Comparison of ENCODE assay signal across 9 mouse cellular contexts in the genomic region with DNA sequence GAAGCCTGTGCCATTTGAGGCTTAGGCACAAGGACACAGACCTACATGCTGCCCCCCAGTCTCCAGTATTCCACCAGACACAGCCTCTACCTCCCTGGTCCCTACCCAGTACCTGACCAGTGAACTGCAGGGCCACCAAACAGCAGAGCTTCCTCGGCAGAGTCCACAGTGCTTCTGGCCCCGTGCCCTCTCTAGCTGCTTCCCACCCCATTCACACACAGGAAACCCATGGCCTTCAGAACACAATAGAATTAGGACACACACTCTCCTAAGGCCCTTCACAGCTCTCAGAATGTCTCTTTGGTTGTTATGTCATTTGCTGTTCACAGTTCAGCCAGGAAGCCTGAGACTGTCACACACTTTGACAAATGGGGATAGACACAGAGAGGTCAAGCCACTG. TPM values are rescaled to one million over a fixed set of nuclear protein-coding genes. Genes with fewer than 3 reads are reported as not detected.
DNase-seq lines count a peak whose midpoint lies in the region; ATAC-seq and TF ChIP-seq lines count a peak whose summit lies in the region.
"Had no signal": no experiment of that assay in that cellular context is flagged by ENCODE, and none has a peak within 500 bp of the region (broad histone marks: within the 10 kb centered on the region; RNA-seq: fewer than 3 reads in every experiment).

A gene (minus strand): TSS at position 158 of the 400 bp plus-strand sequence.

- no peak for TF ChIP-seq EP300 in stomach, postnatal 0 days (optimal IDR thresholded peaks at IDR 0.05)

- ATAC-seq in hindbrain, postnatal 0 days = no peak
- ATAC-seq in limb, embryonic 13.5 days (ENCODE audit: low FRiP score, low read depth) = no peak
- ATAC-seq in stomach, postnatal 0 days (ENCODE audit: low FRiP score, low TSS enrichment) = no peak
- no peak for ATAC-seq in inflammation-experienced regulatory T-cells, adult 6 months

- TF ChIP-seq POLR2A in thymus, adult 2 months (IDR thresholded peaks at IDR 0.05; ENCODE audit: control insufficient read depth, extremely low read depth, insufficient read depth, low read length, poor library complexity) = no peak

- H3K36me3 ChIP-seq in thymus, adult 2 months (ENCODE audit: control insufficient read depth, insufficient read depth, low read length) = no peaks in the 10 kb centered on the region
- H3K36me3 ChIP-seq in hindbrain, postnatal 0 days (ENCODE audit: insufficient read depth, low read length) = no peaks in the 10 kb centered on the region
- peaks cover 38% of the 10 kb centered on the region for H3K36me3 ChIP-seq in limb, embryonic 13.5 days
- no peaks in the 10 kb centered on the region for H3K36me3 ChIP-seq in stomach, postnatal 0 days (ENCODE audit: control insufficient read depth, insufficient read depth, low read length)

- H3K9ac ChIP-seq in hindbrain, postnatal 0 days (replicated peaks; ENCODE audit: low read length) = no peak within 1 kb of the TSS
- H3K9ac ChIP-seq in limb, embryonic 13.5 days = 0 out of 2 replicates have a peak within 1 kb of the TSS, but pooled peaks have one; percentile 25
- no peak within 1 kb of the TSS for H3K9ac ChIP-seq in stomach, postnatal 0 days (ENCODE audit: low read length)

- no peak within 1 kb of the TSS for H3K27ac ChIP-seq in thymus, adult 2 months (ENCODE audit: control insufficient read depth, insufficient read depth, low read length)
- H3K27ac ChIP-seq in hindbrain, postnatal 0 days = no peak within 1 kb of the TSS
- H3K27ac ChIP-seq in limb, embryonic 13.5 days = peak within 1 kb of the TSS; percentile 88; the same call in 1 of the 2 replicates
- no peak within 1 kb of the TSS for H3K27ac ChIP-seq in stomach, postnatal 0 days (replicated peaks)
- H3K27ac ChIP-seq: macrophage had no signal

- H3K9me3 ChIP-seq in hindbrain, postnatal 0 days (ENCODE audit: low read length) = no peaks in the 10 kb centered on the region
- peaks cover 24% of the 10 kb centered on the region for H3K9me3 ChIP-seq in limb, embryonic 13.5 days
- peaks cover 13% of the 10 kb centered on the region for H3K9me3 ChIP-seq in stomach, postnatal 0 days (ENCODE audit: control insufficient read depth, low read length)

- H3K4me2 ChIP-seq in hindbrain, postnatal 0 days (ENCODE audit: low read depth, low read length) = no peak within 1 kb of the TSS
- peak within 1 kb of the TSS; percentile 73 for H3K4me2 ChIP-seq in limb, embryonic 13.5 days (replicated peaks)
- H3K4me2 ChIP-seq in stomach, postnatal 0 days (replicated peaks; ENCODE audit: low read depth) = no peak within 1 kb of the TSS

- TF ChIP-seq CTCF in thymus, adult 2 months (IDR thresholded peaks at IDR 0.05; ENCODE audit: borderline replicate concordance, control insufficient read depth, extremely low read depth, insufficient read depth, low read length, poor library complexity) = no peak
- no peak for TF ChIP-seq CTCF in hindbrain, postnatal 0 days (IDR thresholded peaks at IDR 0.05; ENCODE audit: low read depth)
- TF ChIP-seq CTCF in stomach, postnatal 0 days (IDR thresholded peaks at IDR 0.05; ENCODE audit: low read depth) = no peak

- H3K27me3 ChIP-seq in thymus, adult 2 months (ENCODE audit: control insufficient read depth, insufficient read depth, low read length) = peaks cover 7% of the 10 kb centered on the region; the same call in 1 of the 2 replicates
- H3K27me3 ChIP-seq in hindbrain, postnatal 0 days (ENCODE audit: insufficient read depth, low read length) = peaks cover 40% of the 10 kb centered on the region
- peaks cover 46% of the 10 kb centered on the region for H3K27me3 ChIP-seq in limb, embryonic 13.5 days
- peaks cover 13% of the 10 kb centered on the region; the same call in 1 of the 2 replicates for H3K27me3 ChIP-seq in stomach, postnatal 0 days (ENCODE audit: control insufficient read depth, insufficient read depth, low read length)

- no peak within 1 kb of the TSS for H3K4me3 ChIP-seq in thymus, adult 2 months (ENCODE audit: control insufficient read depth, insufficient read depth, low read length)
- H3K4me3 ChIP-seq in hindbrain, postnatal 0 days (ENCODE audit: low read length) = no peak within 1 kb of the TSS
- H3K4me3 ChIP-seq in limb, embryonic 13.5 days = peak within 1 kb of the TSS; percentile 68; the same call in 1 of the 2 replicates
- no peak within 1 kb of the TSS for H3K4me3 ChIP-seq in stomach, postnatal 0 days (ENCODE audit: low read depth, low read length)

- 56% methylated on average over 2 of the region's 2 CpGs for WGBS in thymus, adult 2 months
- 75% methylated on average over 2 of the region's 2 CpGs for WGBS in hindbrain, postnatal 0 days
- 73% methylated on average over 2 of the region's 2 CpGs for WGBS in limb, embryonic 13.5 days
- 63% methylated on average over 2 of the region's 2 CpGs for WGBS in stomach, postnatal 0 days

- DNase-seq in thymus, adult 2 months = no peak
- no peak for DNase-seq in thymus, postnatal 4 days
- DNase-seq in gastrocnemius, postnatal 25 days = no peak
- DNase-seq in hindbrain, postnatal 0 days (ENCODE audit: low spot score) = no peak
- DNase-seq in stomach, postnatal 0 days (ENCODE audit: low spot score) = no peak
- DNase-seq in right cerebral cortex, postnatal 4 days = no peak

- H3K4me1 ChIP-seq in thymus, adult 2 months (replicated peaks; ENCODE audit: control insufficient read depth, insufficient read depth, low read length) = no peaks in the 10 kb centered on the region
- no peaks in the 10 kb centered on the region for H3K4me1 ChIP-seq in hindbrain, postnatal 0 days (ENCODE audit: insufficient read depth, low read length)
- peaks cover 16% of the 10 kb centered on the region for H3K4me1 ChIP-seq in limb, embryonic 13.5 days
- no peaks in the 10 kb centered on the region for H3K4me1 ChIP-seq in stomach, postnatal 0 days (replicated peaks; ENCODE audit: control insufficient read depth, insufficient read depth)

RNA-seq across cellular contexts. Expression of the gene that starts here (rescaled TPM):
- 7.5 and 13.8 TPM in 2 replicates for polyA plus RNA-seq in thymus, adult 2 months (2012; rRNA removed)
- 100 to 1,000 TPM; 251 to 313 TPM for total RNA-seq in gastrocnemius, postnatal 25 days (2021)
- 262 and 308 TPM in 2 replicates for total RNA-seq in hindbrain, postnatal 0 days (2014; rRNA removed)
- 200 and 279 TPM in 2 replicates for polyA plus RNA-seq in hindbrain, postnatal 0 days (2015; fragmentation: Nextera tagmentation; extraction: Ambion mirVana)
- 1,260 and 1,271 TPM in 2 replicates for polyA plus RNA-seq in limb, embryonic 13.5 days (2015; fragmentation: Nextera tagmentation; extraction: Ambion mirVana)
- 287 and 390 TPM in 2 replicates for polyA plus RNA-seq in stomach, postnatal 0 days (2015; fragmentation: Nextera tagmentation; extraction: Ambion mirVana)
- under 1 TPM in 2 of 3 experiments, not detected in 1; 0.19 to 0.26 TPM for polyA plus RNA-seq in inflammation-experienced regulatory T-cells, adult 6 months (2017; shearing (Covaris generic))

Comparison
In these comparisons a context has a peak if more than half of its experiments do, and no peak if none do; other contexts are left out.
1. RNA of the gene that starts here (polyA plus RNA-seq): 1,260 to 1,271 TPM in limb, embryonic 13.5 days, 287 to 390 TPM in stomach, postnatal 0 days and 200 to 279 TPM in hindbrain, postnatal 0 days; 7.5 to 13.8 TPM in thymus, adult 2 months and 0.19 to 0.26 TPM in inflammation-experienced regulatory T-cells, adult 6 months; every median in the first group is over 10 times any median in the second.